ENCODE assay signal across 14 mouse cellular contexts in the genomic region with DNA sequence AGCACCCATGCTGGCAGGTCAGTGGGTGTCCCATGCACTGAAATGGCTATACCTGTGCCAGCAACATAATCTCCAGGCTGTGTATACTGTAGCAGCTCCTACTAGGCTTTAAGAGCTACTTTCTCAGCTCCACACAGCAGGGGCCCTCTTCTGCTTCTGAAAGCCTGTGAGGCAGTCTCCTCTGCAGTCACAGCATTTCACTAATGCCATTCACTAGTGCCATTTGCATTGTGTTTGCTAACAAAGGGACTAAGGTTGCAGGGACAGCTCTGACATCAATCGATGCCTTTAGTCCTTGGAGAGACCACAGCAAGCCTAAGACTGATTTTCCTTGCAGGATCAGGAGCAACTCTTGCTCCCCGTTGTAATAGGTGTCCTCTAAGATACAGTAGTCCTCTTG.
"Had no signal": no experiment of that assay in that cellular context is flagged by ENCODE, and none has a peak within 500 bp of the region (broad histone marks: within the 10 kb centered on the region; RNA-seq: fewer than 3 reads in every experiment).

No protein-coding gene starts in this region.

- ATAC-seq: lung, postnatal 0 days had no signal

- H3K4me3 ChIP-seq: kidney, embryonic 15.5 days; left cerebral cortex, adult 2 months; limb, embryonic 10.5 days; liver, embryonic 15.5 days; midbrain, embryonic 12.5 days; myocyte; neural tube, embryonic 13.5 days had no signal

- H3K27me3 ChIP-seq: kidney, embryonic 15.5 days; liver, embryonic 15.5 days; neural tube, embryonic 13.5 days had no signal

- H3K36me3 ChIP-seq: kidney, embryonic 15.5 days; limb, embryonic 10.5 days; liver, embryonic 15.5 days; midbrain, embryonic 12.5 days; neural tube, embryonic 13.5 days had no signal

- H3K4me2 ChIP-seq: kidney, embryonic 15.5 days; liver, embryonic 11.5 days; liver, embryonic 15.5 days; midbrain, embryonic 12.5 days; neural tube, embryonic 13.5 days had no signal

- H3K27ac ChIP-seq: kidney, embryonic 15.5 days; left cerebral cortex, adult 2 months; limb, embryonic 10.5 days; liver, embryonic 15.5 days; midbrain, embryonic 12.5 days; neural tube, embryonic 13.5 days had no signal

- H3K4me1 ChIP-seq: kidney, embryonic 15.5 days; limb, embryonic 10.5 days; liver, embryonic 15.5 days had no signal

- H3K9me3 ChIP-seq: kidney, embryonic 15.5 days; limb, embryonic 10.5 days; liver, embryonic 15.5 days; midbrain, embryonic 12.5 days; neural tube, embryonic 13.5 days had no signal

- H3K9ac ChIP-seq: kidney, embryonic 15.5 days; liver, embryonic 15.5 days; midbrain, embryonic 12.5 days; neural tube, embryonic 13.5 days had no signal

- DNase-seq: kidney, adult 18-20 months; kidney, postnatal 25 days; lung, adult 2 months; lung, postnatal 36 days; retina, postnatal 1 day had no signal
